Mouse (Mus musculus) cerebellum, adult 8-10 months (tissue): ENCODE measurements at regions not wholly inside any gene's neighbourhood (a gene's known extent, or its start where the extent isn't known, plus 50 kb on each side); places are given as distances from the start of the nearest gene placed in this dataset.
A peak's percentile ranks its signal among the peaks of the same experiment; 100 is the strongest.

Experiments used
- DNase-seq: peaks from one replicate; pipeline ENCODE4 v3.0.0; 2022

DNA sequence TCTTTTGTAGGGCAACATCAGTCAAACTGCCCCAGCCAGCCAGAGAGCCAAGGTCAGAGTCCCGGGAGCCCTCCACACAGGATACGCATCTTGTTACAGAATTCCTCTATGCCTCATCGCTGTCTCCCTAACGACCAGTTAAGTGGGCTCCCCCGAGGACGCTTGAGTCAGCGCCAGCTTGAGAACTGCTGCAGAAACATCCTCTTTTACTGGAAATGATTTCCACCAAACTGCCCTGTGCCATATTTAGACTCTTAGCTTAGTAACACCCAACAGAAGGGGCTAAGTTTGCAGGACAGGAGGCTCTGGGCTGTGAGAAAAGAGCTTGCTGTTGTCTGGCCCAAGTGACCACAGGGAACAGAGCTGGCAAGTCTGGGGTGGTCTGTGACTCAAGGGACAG lies 357.0 kb downstream of the Setd4 start:
- peak; percentile 2 for DNase-seq

DNA sequence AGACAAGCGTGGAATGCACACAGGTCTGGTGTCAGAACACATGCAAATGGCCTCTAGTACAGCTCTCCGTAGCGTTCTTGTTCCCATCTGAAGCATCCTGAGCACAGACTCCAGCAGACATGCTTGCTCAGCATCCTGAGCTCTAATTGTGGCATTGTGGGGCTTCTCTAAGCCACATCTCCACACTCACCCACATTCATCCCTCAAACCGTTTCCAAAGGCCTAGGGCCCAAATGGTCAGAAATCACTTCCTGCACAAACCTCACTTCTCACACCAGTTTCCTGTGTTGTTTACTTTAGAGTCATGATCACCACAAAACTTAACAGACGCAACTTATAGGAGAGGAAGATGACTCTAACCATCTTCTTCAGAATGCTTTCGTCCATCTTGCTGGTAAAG lies 358.1 kb downstream of the Setd4 start:
- DNase-seq, result no peak

DNA sequence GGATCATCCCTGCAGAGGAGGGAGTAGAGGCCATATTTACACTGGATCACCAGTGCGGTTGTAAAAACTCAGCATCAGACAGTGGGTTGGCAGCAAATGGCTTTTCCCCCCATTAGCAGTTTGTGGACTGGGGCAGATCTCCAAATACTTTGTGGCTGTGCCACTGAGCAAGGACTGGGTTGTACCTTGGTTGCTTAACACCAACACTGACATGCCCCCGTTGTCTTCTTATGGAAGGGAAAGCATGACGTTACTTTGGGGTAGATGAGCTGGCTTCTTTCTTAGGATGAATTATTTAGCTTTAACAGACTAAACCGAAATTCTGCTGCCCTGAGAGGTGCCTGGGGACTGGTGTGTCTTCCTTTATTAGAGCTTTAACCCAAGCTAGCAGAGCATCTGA lies 365.0 kb downstream of the Setd4 start:
- DNase-seq, result no peak

DNA sequence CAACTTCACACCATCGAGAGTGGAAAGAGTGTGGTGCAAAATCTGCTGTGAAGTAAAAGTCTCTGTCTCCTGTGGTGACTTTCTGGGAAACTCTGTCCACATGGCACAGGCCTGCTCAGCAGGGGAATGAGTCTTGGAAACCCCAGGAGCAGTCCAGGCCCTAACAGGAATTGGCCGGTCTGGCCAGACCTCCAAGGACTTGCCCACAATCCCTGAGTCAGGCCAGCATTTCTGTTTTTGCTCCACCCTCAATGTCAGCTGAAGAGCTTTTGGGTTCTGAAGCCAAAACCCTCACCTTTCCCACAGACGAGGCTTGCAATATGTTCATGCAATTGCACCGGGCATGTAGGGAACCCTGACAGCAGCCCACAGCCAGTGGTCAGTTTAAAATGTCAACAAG lies 365.5 kb downstream of the Setd4 start:
- no peak for DNase-seq

DNA sequence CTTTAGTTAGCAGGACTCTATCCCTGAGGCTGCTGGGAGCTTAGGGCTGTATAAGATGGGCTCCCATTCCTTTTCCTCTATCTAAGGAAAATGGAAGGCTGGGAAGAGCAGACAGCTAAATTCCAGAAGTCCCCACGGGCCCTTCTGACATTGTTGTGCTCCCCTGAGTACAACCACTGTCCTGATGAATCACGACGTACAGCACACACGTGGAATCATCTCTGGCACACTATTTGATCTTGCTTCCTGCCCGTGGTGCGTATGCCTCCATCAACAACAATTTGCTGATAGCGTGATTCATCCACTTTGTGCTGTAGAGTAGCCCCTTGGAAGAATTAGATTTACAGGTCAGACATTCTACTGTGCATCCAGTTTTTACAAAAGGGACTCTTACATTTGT lies 378.2 kb downstream of the Setd4 start:
- no peak for DNase-seq

DNA sequence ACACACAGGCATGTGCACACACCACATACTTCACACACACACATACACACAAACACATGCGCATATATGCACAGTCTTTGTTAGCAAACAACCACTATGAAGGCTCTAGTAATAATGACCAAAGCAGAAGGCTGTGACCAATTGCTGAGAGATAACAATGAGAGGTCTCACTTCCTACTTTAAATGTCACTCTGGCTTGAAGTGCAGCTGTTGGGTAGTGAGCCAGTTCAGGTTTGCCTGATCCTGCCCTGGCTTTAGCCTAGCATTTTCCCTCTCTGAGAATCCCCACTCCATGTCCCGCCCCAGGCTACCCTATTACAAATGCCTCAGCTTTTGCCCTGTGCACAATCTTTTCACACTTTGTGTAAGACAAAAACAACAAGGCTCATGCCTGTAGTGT lies 378.7 kb downstream of the Setd4 start:
- DNase-seq, result no peak

DNA sequence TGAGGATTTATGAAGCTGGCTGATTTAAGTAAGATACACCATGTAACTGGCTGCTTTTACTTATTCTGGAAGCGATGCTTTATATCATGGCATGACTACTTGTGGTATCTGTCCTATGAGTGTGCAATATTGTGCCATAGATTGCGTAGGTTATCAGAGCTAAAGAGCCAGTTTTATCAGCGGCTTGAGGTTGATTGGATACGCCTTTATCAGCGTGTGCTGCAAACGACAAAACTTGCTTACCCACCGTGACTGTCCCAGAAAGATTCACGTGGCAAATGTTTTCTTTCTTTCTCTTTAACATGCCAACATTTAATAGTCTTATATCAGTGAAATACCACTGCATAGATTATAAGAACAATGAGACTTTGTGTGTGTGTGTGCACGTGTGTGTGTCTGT lies 384.1 kb downstream of the Setd4 start:
- DNase-seq, result no peak

DNA sequence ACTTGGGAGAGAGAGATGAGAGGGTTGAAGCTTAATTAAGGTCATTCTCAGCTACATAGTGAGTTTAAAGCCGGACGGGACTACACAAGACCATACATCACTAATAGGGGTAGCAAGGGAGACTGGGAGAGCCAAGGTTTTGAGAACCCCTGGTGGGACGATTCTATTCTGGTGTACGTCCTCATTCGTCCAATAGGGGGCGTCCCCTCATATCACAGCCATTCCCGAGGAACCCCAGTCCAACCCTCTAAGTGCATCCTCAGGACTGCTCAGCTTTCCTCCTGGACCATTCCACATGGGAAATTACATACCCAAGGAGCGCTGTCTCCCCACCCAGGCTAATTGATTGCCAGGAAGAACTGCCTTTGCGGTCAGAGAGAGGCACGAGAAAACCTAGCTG lies 385.5 kb downstream of the Setd4 start:
- DNase-seq, result no peak

DNA sequence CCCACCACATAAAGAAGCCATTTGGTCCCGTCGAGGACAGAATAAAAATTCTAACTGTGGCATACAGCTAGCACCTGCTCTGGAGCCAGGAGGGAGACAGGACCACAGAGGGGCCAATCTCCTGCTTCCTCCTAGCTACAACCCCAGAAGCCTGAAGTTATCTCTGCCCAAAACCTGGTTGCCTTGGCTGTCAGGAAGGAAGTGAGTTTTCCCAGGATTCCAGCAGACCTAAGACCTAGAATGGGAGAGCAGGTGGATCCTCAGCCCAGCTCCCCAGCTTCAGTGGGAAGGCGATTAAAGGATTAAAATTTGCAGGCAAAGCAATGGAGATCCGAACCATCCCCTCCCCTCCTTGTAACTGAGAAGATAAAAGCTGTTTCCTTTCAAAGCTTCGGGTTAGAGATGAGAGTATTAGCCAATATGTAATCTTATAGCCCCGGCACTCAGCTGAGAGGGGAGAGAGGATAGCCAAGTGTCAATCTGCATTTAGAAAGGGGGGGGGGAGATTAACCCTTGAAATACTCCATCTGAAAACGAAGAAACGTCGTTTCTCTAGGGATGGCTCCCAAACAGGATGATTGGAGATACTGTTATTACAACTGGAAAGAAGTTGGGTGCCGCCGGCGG lies 386.1 kb downstream of the Setd4 start:
- DNase-seq, result no peak

DNA sequence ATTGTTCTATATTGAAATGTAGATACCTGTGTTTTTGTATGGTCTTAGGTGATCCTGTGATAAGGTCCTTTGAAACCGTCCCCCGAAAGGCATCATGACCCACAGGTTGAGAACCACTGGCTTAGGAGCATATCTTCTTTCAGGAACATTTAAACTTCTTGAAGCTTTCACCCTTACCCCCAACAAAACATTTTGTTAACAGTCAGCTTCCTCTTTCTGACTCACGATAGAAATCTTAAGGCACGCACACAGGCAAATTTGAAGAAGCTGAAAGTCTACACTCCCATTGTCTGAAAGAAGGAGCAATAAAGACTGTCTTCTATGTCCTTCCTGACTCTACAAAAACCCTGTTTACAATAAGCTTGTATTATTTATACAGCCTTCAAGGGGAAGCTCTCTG lies 388.2 kb downstream of the Setd4 start:
- no peak for DNase-seq

DNA sequence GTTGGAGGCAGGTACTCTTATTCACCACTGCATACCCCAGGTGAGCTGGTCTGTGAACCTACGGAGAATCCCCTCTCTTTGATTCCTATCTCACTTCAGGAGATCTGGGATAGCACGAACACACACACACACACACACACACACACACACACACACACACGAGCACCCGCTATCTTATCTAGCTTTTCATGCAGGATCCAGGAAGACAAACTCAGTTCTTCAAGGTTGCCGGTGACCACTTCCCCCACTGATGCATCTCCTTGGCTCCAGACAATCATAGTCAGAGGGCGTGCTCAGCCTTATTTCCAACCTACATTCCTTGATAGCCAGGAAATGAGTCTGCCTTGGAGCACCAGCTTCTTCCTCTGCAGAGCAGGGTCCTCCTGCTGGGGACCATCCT lies 387.7 kb upstream of the Runx1 start:
- DNase-seq, result no peak

DNA sequence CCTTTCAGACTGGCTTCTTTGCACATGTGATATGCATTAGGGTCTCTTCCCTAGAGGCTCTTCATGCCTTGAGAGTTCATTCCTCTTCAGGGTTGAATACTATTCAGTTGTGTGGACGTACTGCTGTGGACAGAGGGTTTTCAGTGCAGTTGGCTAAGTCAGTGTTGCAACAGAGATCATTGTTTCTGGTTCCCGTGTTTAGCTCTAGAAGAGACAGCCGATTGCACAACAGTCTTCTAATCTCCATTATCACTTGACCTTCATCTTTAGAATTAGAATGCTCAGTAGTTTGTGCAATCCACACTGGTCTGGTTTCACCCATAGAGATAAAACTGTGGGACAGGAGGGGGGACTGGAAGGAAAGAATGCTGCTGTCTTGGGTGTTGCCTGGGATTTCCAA lies 381.7 kb upstream of the Runx1 start:
- DNase-seq, result no peak

DNA sequence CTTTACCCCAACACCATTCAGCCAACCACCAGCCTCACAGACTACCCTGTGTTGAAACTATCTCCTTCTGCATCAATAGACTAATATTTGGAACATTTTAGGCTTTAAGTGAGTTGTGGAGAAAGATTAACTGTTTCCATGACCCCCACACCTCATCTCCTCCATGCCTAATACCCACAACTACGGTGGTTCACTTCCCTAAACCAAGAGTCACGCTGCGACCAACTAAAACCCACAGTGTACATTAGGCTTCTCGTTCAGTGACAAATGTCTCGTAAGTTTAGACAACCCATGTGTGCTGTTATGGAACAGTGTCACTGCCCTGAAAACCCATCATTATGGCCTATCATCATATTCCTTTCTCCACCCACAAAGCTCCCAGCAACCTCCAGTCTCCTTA lies 381.3 kb upstream of the Runx1 start:
- no peak for DNase-seq

DNA sequence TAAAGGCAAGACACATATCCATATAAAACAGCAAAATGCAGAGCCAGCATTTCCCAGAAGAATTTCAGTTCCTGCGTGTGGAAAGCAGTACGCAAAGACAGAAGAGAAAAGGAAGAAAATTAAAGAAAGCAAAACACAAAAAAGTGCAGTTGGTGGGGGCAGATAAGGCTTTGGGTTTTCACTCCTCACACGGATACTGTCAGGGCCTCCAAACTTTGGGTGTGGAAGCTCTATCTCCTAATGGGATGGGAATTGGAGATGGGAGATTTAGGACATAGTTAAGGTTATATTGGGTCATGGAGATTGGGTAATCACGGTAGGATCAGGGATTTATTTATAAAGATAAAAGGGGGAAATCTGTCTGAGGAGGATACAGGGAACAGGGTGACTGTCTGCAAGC lies 380.4 kb upstream of the Runx1 start:
- DNase-seq, result no peak

DNA sequence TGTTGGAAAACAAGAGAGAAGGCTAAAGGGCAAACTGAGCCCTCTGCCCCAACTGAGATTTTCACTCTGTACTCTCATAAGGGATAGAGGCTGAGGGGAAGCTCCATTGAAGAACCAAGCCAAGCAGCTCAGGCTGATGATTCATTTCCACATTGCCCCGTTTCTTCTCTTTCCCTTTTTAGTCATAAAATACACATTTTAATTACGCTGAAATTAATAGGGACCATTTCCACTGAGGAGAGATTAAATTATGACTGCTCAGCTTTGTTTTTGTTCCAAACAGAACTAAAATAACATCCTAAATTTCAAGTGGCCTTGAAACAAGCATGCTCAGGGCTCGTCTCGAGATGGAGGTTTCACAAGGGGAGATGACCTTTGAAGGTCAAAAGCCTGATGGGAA lies 378.7 kb upstream of the Runx1 start:
- no peak for DNase-seq

DNA sequence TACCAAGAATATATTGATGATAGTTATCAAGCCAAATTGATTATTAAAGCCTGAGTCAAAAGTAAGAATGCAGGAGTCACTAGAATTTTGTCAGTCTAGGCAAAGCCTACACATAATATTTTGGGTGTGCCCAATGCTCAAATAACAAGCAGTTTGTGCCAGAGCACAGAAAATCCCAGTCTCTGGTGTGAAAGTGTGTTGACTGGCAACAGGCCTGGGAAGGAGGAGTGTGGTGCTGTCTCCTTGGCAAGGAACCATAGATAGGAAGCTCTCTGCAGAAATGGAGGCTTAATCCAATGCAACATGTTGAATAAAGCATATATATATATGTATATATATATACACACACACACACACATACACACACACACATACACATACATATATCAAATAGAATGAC lies 376.6 kb upstream of the Runx1 start:
- DNase-seq, result no peak

DNA sequence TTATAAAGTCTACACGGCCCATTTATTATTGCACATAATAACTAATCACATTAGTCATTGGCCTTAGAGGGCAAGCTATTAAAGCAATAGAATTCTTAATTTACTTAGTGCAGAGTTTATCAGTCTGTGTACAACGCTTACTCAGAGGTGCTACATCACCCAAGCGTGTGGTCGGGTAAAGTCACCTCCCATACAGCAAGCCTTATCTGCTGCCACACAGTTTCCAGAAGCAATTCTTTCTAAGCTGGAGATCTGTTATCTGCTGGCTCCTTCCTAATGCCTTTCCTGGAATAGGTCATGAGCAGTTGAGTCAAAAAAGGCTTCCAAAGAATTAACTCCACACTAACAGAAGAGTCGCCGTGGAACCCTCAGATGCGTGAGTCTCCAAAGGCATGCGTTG lies 371.4 kb upstream of the Runx1 start:
- DNase-seq, result no peak

DNA sequence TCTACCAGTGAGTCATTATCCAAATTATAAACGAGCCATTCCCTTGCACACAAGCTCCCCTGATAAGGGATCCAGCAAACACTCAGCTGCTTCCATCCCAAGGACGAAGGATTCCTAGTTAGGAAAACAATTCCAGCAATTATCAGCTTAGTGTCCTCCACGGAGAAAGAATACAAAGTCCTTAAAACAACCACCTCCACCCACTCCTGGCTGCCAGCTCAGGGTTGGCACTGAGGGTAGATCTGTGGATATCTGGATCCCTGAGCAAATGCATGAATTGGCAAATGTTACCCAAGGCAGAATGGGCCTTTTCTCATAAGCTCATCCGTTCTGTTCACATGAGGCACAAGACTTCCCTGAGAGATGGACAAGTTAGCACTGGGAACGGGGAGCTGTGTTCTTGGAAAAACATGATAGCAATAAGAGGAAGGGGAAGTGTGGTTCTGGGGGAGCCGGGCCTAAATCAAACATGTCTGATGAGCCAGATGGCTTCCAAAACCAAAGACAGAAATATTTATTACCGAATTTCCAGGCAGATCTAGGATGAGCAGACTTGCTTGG lies 368.1 kb upstream of the Runx1 start:
- no peak for DNase-seq

DNA sequence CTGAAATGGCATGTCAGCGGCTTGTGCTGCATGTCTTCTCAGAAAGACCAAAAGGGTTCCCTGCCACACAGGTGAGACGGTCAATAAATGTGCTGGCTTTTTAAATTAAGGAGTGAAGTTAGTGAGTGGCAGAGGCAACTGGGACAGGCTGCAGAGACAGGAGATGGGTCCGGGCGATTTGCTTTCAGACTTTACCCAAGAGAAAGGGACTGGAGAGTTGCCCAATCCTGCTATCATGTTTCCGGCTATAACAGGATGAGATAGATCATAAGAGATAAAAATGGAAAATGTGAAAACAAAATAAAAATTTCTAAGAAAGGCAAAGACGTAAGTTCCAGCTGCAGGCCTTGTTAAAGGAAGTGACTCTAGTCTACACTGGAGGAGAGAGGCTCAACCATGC lies 367.3 kb upstream of the Runx1 start:
- DNase-seq, result no peak

DNA sequence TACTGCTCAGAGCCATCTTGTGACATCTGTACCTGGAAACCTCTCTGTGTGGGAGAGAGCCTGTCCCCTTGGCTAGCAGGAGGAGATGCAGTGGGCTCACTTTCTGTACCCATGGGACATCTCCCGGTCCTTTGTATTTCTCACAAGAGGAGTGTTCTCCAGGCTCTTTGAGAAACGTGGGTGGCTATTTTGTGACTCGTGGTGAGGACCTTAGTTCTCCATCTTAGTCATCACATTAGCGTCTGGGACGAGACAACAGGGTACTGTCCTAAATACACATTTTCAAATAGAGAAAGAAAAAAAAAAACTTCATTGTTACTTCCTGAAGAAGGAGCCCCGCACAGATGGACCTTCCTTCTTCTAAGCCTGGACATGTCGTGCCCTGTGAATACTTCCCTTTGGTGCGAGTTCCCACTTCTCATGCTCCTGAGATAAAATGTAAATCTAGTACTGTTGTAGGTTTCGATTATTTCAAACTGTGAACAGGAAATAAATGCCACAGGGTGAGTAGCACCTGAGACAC lies 366.8 kb upstream of the Runx1 start:
- no peak for DNase-seq

DNA sequence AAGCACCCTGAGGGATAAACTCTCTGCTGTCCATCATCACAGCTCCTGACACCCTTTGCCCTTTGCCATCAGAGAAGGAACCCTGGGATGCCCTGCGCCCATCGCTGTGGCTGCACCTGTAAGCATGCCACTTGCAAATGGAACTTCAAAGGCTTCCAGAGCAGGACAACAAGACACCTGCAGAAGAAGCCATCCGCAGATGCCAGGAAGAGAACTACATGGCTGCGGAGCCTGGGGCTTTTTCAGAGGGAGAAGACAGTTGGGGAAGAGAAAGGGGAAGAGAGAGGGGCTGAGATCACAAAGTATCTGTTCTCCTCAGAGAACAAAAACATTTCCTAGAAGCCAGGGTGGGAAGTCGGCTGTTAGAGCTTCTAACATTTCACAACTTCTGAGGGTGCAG lies 365.2 kb upstream of the Runx1 start:
- DNase-seq, result no peak

DNA sequence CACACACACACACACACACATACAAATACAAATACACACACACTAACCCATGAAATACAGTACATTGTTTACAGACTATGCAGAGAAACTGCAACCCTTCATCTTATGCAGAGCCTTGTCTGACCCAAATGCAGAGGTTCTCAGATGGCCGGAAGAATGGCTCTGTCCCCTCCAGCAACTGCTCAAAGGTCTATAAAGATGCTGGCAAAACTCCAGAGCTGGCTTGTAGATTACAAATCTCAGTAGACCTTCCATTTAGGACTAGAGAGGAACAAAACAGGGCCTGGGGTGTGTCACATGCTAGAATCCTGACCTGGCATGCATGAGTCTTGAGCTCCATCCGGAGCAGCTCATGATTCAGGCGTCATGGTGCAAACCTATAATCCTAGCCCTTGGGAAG lies 364.4 kb upstream of the Runx1 start:
- no peak for DNase-seq

DNA sequence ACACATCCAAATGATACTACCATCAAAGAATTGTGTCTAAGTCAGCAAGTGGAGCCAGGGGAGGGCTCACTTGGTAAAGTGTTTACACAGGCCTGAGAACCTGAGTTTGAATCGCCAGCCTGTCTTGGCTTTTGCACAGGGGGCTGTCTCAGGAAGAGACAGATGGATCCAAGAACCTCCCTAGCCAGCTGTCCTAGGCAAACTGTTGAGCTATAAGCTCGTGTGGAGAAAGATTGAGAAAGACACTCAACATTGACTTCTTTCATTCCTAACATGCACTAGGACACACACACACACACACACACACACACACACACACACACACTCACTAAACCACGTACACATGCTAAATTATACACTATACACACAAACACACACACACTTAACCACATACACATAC lies 363.9 kb upstream of the Runx1 start:
- DNase-seq, result no peak

DNA sequence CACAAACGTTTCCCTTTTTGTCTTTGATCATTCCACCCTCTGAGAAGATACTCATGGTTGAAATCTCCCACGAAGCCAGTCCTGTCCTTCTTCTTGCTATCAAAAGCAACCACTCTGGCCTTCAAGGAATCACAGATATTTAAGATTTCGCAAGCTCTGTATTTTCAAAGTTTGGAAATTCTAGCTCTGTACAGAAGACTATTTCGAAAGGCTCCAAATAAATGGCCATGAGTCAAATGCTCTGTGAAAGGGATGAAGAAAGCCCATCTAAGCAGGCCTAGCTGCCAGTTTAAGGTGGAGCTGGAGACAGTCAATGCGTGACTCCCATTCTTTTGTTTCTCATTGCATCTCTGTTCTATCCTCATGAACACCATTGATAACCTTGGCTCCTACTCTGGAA lies 363.5 kb upstream of the Runx1 start:
- no peak for DNase-seq

DNA sequence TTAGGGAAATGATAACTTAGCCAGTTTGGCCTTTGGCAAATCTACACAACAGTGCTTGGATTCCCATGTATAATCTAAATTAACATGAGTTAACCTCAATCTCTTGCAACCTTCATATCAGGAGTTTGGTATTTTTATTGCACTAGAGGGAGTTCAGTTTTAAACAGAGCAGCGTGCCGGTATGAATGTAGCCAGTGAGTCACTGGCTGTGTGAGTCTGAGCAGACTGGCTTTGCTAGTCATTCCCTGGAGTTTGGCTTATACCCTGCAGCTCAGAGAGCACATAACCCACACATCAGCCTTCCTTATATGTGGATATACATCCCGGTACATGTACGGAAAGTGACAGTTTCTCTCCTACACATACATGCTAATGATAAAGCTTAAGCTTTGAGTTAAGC lies 360.6 kb upstream of the Runx1 start:
- no peak for DNase-seq
